Mouse (Mus musculus): ENCODE measurements around the gene Phldb2. TPM values are rescaled to one million over a fixed set of nuclear protein-coding genes. Genes with fewer than 3 reads are reported as not detected.

Phldb2 gene
- polyA plus RNA-seq, 1 experiment from 2014 or later: 35.2 TPM

- Histone ChIP-seq H3K36me3 (ENCODE audit: control insufficient read depth, insufficient read depth, low read length) (no peaks in the 10 kb centered on the region), H3K4me2 (ENCODE audit: low read length) (peak overlapping the region; percentile 38), H3K27me3 (replicated peaks; ENCODE audit: control insufficient read depth, insufficient read depth, low read length) (no peaks in the 10 kb centered on the region), H3K27ac (ENCODE audit: low read depth) (peak overlapping the region; percentile 78), H3K4me1 (replicated peaks; ENCODE audit: control insufficient read depth, insufficient read depth, low read length) (peaks cover 45% of the 10 kb centered on the region), H3K9me3 (ENCODE audit: control insufficient read depth, low read length) (no peaks in the 10 kb centered on the region), H3K9ac (ENCODE audit: low read length) (no peak overlapping the region), H3K4me3 (ENCODE audit: low read depth, low read length) (peak overlapping the region; percentile 13; the same call in 1 of the 2 replicates)
- WGBS: 28% methylated on average over 8 of the region's 8 CpGs
- peak; percentile 52; the same call in 1 of the 2 replicates for ATAC-seq (replicated peaks; ENCODE audit: low FRiP score, low TSS enrichment, low read depth)
- DNase-seq (ENCODE audit: low spot score): no peak
Observed at GRCm38 (mm10) chr16:45832061-45832746, 121.2 kb downstream of the Phldb2 start.

- Histone ChIP-seq H3K4me2 (ENCODE audit: low read length) (peak overlapping the region; percentile 38), H3K4me1 (replicated peaks; ENCODE audit: control insufficient read depth, insufficient read depth, low read length) (peaks cover 41% of the 10 kb centered on the region), H3K9ac (ENCODE audit: low read length) (no peak overlapping the region), H3K4me3 (ENCODE audit: low read depth, low read length) (peak overlapping the region; percentile 13; the same call in 1 of the 2 replicates), H3K27ac (ENCODE audit: low read depth) (peak overlapping the region; percentile 78), H3K27me3 (replicated peaks; ENCODE audit: control insufficient read depth, insufficient read depth, low read length) (no peaks in the 10 kb centered on the region), H3K9me3 (ENCODE audit: control insufficient read depth, low read length) (no peaks in the 10 kb centered on the region), H3K36me3 (ENCODE audit: control insufficient read depth, insufficient read depth, low read length) (no peaks in the 10 kb centered on the region)
- ATAC-seq (replicated peaks; ENCODE audit: low FRiP score, low TSS enrichment, low read depth) (peak; percentile 44; the same call in 1 of the 2 replicates), DNase-seq (ENCODE audit: low spot score) (no peak)
- 29% methylated on average over 4 of the region's 4 CpGs for whole genome bisulfite sequencing
Observed at GRCm38 (mm10) chr16:45831094-45831872, 122.1 kb downstream of the Phldb2 start.

- no peak; the same call in 1 of the 2 replicates for ATAC-seq (replicated peaks; ENCODE audit: low FRiP score, low TSS enrichment, low read depth)
- peak overlapping the region; percentile 78 for H3K27ac ChIP-seq (ENCODE audit: low read depth)
- no peaks in the 10 kb centered on the region for H3K9me3 ChIP-seq (ENCODE audit: control insufficient read depth, low read length)
- H3K36me3 ChIP-seq (ENCODE audit: control insufficient read depth, insufficient read depth, low read length): peaks cover 9% of the 10 kb centered on the region
- H3K9ac ChIP-seq (ENCODE audit: low read length): no peak overlapping the region
- H3K27me3 ChIP-seq (replicated peaks; ENCODE audit: control insufficient read depth, insufficient read depth, low read length): no peaks in the 10 kb centered on the region
- 31% methylated on average over 11 of the region's 11 CpGs for WGBS
- no peak for DNase-seq (ENCODE audit: low spot score)
- no peak overlapping the region for H3K4me3 ChIP-seq (ENCODE audit: low read depth, low read length)
- H3K4me2 ChIP-seq (ENCODE audit: low read length): peak overlapping the region; percentile 22; the same call in 1 of the 2 replicates
- H3K4me1 ChIP-seq (replicated peaks; ENCODE audit: control insufficient read depth, insufficient read depth, low read length): peaks cover 41% of the 10 kb centered on the region
Observed at GRCm38 (mm10) chr16:45830096-45830866, 123.1 kb downstream of the Phldb2 start.

- Histone ChIP-seq H3K36me3 (ENCODE audit: control insufficient read depth, insufficient read depth, low read length) (peaks cover 36% of the 10 kb centered on the region), H3K9me3 (ENCODE audit: control insufficient read depth, low read length) (no peaks in the 10 kb centered on the region), H3K9ac (ENCODE audit: low read length) (no peak overlapping the region), H3K27ac (ENCODE audit: low read depth) (no peak overlapping the region), H3K4me1 (replicated peaks; ENCODE audit: control insufficient read depth, insufficient read depth, low read length) (peaks cover 11% of the 10 kb centered on the region), H3K4me3 (ENCODE audit: low read depth, low read length) (no peak overlapping the region), H3K4me2 (ENCODE audit: low read length) (no peak overlapping the region), H3K27me3 (replicated peaks; ENCODE audit: control insufficient read depth, insufficient read depth, low read length) (no peaks in the 10 kb centered on the region)
- DNase-seq (ENCODE audit: low spot score) (no peak), ATAC-seq (replicated peaks; ENCODE audit: low FRiP score, low TSS enrichment, low read depth) (no peak)
- WGBS: 80% methylated on average over 10 of the region's 10 CpGs
Observed at GRCm38 (mm10) chr16:45825309-45825708, 128.1 kb downstream of the Phldb2 start.

- Histone ChIP-seq H3K4me3 (ENCODE audit: low read depth, low read length) (no peak overlapping the region), H3K9ac (ENCODE audit: low read length) (no peak overlapping the region), H3K9me3 (ENCODE audit: control insufficient read depth, low read length) (no peaks in the 10 kb centered on the region), H3K4me1 (replicated peaks; ENCODE audit: control insufficient read depth, insufficient read depth, low read length) (no peaks in the 10 kb centered on the region), H3K27ac (ENCODE audit: low read depth) (no peak overlapping the region), H3K27me3 (replicated peaks; ENCODE audit: control insufficient read depth, insufficient read depth, low read length) (no peaks in the 10 kb centered on the region), H3K36me3 (ENCODE audit: control insufficient read depth, insufficient read depth, low read length) (peaks cover 41% of the 10 kb centered on the region), H3K4me2 (ENCODE audit: low read length) (no peak overlapping the region)
- WGBS: 39% methylated on average over 4 of the region's 4 CpGs
- DNase-seq (ENCODE audit: low spot score) (no peak), ATAC-seq (replicated peaks; ENCODE audit: low FRiP score, low TSS enrichment, low read depth) (no peak)
Observed at GRCm38 (mm10) chr16:45824025-45824424, 129.4 kb downstream of the Phldb2 start.

- Histone ChIP-seq H3K27ac (ENCODE audit: low read depth) (no peak overlapping the region), H3K27me3 (replicated peaks; ENCODE audit: control insufficient read depth, insufficient read depth, low read length) (no peaks in the 10 kb centered on the region), H3K4me1 (replicated peaks; ENCODE audit: control insufficient read depth, insufficient read depth, low read length) (no peaks in the 10 kb centered on the region), H3K36me3 (ENCODE audit: control insufficient read depth, insufficient read depth, low read length) (peaks cover 32% of the 10 kb centered on the region), H3K4me3 (ENCODE audit: low read depth, low read length) (no peak overlapping the region), H3K4me2 (ENCODE audit: low read length) (no peak overlapping the region), H3K9ac (ENCODE audit: low read length) (no peak overlapping the region), H3K9me3 (ENCODE audit: control insufficient read depth, low read length) (no peaks in the 10 kb centered on the region)
- ATAC-seq (replicated peaks; ENCODE audit: low FRiP score, low TSS enrichment, low read depth) (no peak), DNase-seq (ENCODE audit: low spot score) (no peak)
- 91% methylated on average over 4 of the region's 4 CpGs for WGBS
Observed at GRCm38 (mm10) chr16:45819911-45820310, 133.5 kb downstream of the Phldb2 start.

- H3K4me3 ChIP-seq (ENCODE audit: low read depth, low read length): no peak overlapping the region
- no peak overlapping the region for H3K27ac ChIP-seq (ENCODE audit: low read depth)
- no peaks in the 10 kb centered on the region for H3K9me3 ChIP-seq (ENCODE audit: control insufficient read depth, low read length)
- WGBS: 81% methylated on average over 3 of the region's 3 CpGs
- no peaks in the 10 kb centered on the region for H3K4me1 ChIP-seq (replicated peaks; ENCODE audit: control insufficient read depth, insufficient read depth, low read length)
- no peaks in the 10 kb centered on the region for H3K27me3 ChIP-seq (replicated peaks; ENCODE audit: control insufficient read depth, insufficient read depth, low read length)
- ATAC-seq (replicated peaks; ENCODE audit: low FRiP score, low TSS enrichment, low read depth) (no peak), DNase-seq (ENCODE audit: low spot score) (no peak)
- H3K36me3 ChIP-seq (ENCODE audit: control insufficient read depth, insufficient read depth, low read length): peaks cover 24% of the 10 kb centered on the region
- no peak overlapping the region for H3K4me2 ChIP-seq (ENCODE audit: low read length)
- no peak overlapping the region for H3K9ac ChIP-seq (ENCODE audit: low read length)
Observed at GRCm38 (mm10) chr16:45817795-45818194, 135.6 kb downstream of the Phldb2 start.

- no peak overlapping the region for H3K9ac ChIP-seq (ENCODE audit: low read length)
- no peak for DNase-seq (ENCODE audit: low spot score)
- H3K36me3 ChIP-seq (ENCODE audit: control insufficient read depth, insufficient read depth, low read length): peaks cover 19% of the 10 kb centered on the region
- H3K9me3 ChIP-seq (ENCODE audit: control insufficient read depth, low read length): no peaks in the 10 kb centered on the region
- no peak overlapping the region for H3K4me3 ChIP-seq (ENCODE audit: low read depth, low read length)
- no peaks in the 10 kb centered on the region for H3K4me1 ChIP-seq (replicated peaks; ENCODE audit: control insufficient read depth, insufficient read depth, low read length)
- ATAC-seq (replicated peaks; ENCODE audit: low FRiP score, low TSS enrichment, low read depth): no peak
- no peak overlapping the region for H3K27ac ChIP-seq (ENCODE audit: low read depth)
- no peaks in the 10 kb centered on the region for H3K27me3 ChIP-seq (replicated peaks; ENCODE audit: control insufficient read depth, insufficient read depth, low read length)
- no peak overlapping the region for H3K4me2 ChIP-seq (ENCODE audit: low read length)
Observed at GRCm38 (mm10) chr16:45816670-45817069, 136.7 kb downstream of the Phldb2 start.
